Mouse (Mus musculus) ovary, adult 18-20 months (tissue): ENCODE measurements around the gene Atp1a1.
A peak's percentile ranks its signal among the peaks of the same experiment; 100 is the strongest.

ENCODE experiments used
- DNase-seq: peaks from one replicate; pipeline ENCODE4 v3.0.0; 2022; ENCODE audit warnings: low spot score, mixed read lengths

Gene Atp1a1

DNA sequence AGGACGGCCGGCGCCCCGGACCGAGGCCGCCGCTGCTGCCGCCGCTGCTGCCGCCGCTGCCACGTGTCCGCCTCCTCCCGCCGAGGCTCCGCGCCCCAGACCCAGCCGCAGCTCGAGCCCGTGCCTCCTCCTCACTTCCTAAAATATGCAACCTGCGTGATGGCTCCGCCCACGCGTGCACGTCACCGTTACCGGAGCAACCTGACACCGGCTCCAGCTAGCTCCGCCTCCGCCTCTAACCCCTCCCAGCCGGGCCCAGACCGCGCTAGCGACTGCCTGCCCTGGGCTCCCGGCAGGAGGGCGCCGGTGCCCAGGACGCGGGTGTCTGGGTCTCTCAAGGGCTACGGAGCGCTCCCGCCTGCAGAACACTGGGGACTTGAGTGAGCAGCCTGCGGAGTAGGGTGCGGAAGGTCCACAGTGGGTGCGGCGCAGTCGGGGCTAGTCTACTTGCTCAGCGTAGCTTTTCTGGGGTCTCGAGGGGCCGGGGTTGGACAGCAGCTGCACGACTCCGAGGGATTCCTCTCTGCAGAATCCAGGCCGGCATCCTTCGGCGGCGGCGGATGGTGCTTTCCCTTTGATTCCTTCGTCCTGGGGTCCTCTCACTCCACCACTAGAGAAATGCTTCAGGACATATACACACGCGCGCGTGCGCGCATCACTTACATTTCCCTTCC, at the start of gene Atp1a1:
TSS of gene Atp1a1 (minus strand) at position 135 of the 674 bp plus-strand sequence.
- peak; percentile 97 for DNase-seq

DNA sequence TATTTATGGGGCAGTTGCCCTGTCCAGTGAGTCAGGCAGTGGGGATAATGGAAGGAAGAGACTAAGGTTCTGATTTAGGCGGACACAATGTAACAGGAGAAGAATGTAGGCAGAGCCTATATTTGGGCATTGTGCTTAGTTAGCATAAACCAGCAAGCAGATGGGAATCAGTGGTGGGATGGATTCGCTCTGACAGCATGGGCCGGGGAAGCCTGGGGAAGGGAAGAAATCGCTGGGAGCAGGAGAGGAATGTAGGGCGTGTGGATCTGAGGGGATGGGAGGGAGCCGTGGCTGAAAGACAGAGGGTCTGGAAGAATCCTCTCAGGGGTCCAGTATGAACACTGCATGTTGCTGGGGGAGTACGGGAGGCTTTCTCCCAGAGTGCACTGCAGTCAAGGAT, 49.0 kb upstream of the Atp1a1 start:
- DNase-seq = no peak

DNA sequence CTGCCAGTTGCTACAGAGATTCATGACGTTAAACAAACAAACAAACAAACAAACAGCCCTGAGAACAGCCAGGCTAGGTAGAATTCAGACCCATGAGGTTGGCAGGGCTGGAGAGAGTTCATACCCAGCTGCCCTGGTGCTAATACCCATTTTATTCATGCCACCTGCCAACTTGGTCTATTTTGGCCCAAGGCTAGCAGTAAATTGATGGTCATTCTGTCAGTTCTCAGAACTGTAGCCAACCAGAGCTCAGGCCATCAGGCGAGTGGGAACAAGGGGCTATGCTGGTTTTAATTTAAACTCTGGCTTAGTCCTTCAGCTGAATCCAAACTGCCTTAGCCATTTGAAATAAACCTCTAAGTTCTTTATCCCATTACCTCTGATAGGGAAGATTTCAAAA, 48.5 kb upstream of the Atp1a1 start:
- no peak for DNase-seq

DNA sequence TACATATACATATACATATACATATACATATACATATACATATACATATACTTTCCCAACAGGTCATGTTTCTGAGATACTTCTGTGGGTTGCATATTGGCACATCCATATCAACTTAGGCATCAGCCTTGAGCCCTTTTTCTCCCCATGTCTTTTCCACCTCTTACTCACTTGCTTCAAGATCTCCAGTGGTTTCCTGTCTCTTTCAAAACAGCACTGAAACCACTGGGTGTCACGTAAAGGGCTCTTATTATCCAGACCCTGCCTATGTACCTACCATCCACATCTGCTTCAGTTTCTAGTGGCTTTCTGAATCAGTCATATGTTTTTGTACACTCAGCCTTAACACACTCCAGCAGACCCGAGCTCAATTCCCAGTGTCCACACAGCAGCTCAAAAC, 45.8 kb upstream of the Atp1a1 start:
- no peak for DNase-seq

DNA sequence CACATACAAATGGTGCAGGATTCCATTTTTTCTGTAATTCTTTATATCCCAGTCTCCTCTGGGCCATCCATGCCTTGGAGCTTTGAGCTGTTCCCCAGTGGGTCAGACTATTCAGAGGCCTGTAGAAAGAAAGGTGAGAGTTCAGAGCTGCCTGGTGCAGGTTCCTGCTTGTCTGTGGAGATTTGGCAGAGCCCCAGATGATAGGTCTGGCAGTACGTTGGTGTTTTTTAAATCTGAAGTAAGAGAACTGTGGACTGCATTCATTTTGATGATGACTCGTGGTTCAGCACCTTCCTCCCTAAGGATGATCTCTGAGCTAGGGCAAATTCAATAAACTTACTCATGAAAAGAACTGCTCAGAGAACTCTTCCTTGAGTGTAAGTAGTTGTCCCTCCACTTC, 44.8 kb upstream of the Atp1a1 start:
- DNase-seq = no peak

DNA sequence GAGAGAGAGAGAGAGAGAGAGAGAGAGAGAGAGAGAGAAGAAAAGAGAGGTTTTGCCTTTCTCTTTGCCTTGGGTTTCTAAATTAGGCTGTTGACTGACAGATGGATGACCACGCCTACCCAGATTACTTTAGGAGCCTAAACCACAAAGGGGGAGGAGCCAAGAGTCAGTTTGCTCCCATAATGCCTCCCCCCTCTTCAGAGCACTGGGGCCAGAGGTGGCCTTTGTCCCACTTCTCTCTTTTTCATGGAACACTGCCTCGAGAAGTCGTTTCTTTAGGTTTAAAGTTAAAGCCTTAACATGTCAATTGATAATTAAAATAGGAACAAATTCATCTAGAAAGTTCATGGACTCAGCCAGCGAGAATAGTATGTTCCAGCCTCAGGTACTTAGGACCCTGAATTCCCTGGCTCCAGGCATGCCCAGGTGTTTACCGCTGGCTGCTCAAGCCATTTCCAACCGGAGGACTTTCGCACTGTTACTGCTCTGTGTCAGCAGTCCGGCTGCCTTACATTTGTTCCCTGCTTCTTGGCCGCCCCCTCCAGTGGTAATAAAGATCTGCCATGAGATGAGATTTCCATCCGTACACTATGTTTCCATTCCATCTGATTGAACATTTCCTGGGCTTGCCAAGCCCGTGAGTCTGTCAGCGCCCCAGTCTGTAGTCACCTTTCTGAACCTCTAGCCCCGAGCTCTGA, 43.8 kb upstream of the Atp1a1 start:
- no peak for DNase-seq

DNA sequence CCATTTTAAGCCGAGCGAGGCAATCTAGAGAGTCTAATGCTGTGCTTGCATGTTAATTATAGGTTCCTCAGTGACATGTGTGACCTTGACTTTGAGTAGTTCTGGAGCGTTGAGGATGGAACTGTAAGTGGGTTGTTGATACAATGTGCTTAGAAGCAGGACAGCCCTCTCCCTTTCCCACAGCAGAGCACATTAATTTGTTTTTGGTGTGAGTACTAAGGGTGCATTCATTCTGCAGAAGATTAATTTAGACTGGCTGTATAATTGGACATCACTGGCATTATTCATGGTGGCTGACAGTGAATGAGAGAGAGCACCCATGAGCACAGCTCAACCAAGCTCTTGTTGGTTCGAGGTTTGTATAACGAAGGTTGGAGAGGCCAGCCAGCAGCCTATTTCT, 42.3 kb upstream of the Atp1a1 start:
- DNase-seq = no peak

DNA sequence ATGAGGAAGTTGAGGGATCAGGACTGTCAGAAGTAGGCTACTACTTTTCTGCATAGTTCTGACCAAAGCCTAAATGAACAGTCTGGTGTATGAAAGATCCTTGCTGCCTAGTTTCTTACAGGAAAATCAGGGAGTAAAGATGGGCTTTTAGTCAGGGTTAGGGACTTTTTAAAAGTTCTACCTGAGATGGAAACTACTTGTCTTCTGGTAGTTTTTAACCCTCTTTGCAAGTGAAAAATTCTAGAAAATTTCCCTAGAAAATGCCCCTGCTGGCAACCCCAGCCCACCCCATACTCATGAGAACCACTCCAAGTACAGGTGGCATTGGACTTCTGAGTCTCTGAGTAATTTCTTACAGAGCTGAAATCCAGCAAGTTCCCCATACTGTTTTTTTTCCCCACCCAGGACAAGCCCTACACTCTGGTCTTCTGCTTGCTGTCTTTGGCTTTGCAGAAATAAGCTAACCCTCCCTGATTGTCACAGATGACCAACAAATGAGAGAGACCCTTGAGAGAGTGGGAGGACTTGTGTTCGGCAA, 41.2 kb upstream of the Atp1a1 start:
- no peak for DNase-seq

DNA sequence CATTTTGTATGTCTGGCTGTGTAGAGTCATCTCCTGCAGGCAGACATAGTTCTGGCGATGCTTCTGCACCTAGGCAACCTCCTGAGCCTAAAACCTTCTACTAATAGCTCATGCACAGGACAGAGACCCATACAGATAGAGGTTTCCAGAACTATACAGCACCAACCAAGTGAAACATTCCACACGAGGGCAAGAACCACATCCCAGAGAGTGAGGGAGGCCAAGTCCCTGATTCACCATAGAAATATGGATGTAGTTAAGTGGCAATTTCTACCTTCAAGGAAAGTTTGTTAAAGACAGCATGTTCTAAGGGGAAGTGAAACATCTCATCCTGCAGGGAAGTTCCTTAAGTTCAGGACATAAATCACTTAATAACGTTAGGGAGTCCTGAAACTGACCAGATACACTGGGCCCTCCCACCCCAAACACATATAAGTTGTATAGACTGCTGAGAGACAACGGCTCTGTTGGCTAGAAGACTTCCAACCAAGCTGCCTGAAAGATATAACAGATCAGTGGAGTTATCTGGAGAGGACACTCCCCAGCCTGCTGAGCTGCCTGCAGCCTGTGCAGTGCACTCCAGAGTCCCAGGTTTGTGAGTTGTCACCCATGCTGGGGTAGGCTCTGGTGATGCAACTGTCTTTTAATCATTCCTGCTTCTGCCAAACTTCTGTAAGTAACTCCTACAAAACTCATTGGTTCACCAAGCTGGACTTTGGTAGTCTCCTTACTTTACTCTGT, 39.7 kb upstream of the Atp1a1 start:
- DNase-seq = no peak

DNA sequence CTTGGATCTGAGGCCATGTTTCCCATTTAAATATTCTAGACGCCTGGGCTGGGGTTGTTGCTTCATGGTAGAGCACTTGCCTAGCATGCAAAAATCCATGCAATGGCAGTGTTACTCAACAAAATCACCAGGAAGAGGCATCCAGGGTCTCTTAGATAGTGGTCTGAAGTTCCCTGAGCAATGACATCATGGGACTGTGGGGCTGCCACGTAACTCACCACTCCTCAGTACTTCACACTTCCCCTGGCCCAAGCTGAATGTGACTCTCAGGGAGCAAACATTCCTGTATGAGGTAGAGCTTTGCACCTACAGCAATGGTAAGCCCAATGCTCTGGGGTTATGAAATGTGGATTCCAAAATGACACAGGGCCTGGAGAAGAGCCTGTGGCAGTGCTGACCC, 38.8 kb upstream of the Atp1a1 start:
- no peak for DNase-seq

DNA sequence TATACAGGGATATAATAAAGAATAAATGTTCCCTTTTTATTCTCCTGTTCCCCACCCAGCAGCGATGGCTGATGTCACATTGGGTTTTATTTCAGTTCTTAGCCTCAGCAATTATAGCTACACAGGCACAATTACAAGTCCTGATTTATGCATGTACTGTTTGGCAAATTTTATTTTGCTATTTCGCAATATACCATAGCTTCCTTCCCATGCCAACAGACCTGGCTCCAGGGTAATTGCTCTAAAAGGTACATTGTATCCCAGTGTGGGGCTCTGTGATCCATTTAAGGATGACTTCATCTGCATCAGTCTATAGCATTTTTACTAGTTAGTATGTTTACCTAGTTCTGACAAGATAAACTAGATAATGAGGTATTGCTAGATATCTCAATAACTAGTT, 33.7 kb upstream of the Atp1a1 start:
- DNase-seq = no peak

DNA sequence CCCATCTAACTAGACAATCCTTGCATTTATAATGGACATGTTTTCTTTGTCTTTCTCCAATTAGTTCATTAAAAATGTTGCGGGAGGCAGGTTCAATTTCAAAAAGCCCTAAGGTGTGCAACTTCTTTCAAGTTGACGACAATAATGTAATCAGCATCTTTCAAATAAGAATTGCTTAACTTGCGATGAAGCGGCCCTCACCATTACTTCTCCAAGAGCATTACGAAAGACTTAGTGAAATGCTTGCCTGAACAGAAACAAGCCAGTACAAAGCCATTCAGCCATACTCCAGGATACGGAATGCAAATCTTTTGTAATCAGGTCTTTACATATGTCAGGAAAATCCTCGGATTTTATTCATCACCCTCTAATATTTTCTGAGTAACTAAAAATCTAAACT, 32.0 kb upstream of the Atp1a1 start:
- no peak for DNase-seq

DNA sequence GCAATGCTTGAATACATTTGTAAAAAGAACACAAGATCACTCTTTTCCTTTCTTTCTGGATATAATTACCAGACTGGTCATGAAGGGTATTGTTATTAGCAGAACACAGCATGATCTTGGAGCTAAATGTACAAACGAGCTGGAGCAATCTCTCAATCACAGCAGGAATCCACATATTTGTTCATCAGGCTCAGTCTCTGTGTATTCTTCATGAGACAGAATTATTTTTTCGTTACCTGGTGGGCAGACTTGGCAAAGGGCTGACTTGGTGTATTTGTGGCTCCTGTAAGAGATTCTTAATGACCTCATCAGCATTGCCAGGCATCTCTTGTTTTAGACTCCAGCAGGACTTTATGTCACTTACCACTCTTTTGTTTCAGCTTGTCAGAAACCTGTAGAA, 31.6 kb upstream of the Atp1a1 start:
- no peak for DNase-seq

DNA sequence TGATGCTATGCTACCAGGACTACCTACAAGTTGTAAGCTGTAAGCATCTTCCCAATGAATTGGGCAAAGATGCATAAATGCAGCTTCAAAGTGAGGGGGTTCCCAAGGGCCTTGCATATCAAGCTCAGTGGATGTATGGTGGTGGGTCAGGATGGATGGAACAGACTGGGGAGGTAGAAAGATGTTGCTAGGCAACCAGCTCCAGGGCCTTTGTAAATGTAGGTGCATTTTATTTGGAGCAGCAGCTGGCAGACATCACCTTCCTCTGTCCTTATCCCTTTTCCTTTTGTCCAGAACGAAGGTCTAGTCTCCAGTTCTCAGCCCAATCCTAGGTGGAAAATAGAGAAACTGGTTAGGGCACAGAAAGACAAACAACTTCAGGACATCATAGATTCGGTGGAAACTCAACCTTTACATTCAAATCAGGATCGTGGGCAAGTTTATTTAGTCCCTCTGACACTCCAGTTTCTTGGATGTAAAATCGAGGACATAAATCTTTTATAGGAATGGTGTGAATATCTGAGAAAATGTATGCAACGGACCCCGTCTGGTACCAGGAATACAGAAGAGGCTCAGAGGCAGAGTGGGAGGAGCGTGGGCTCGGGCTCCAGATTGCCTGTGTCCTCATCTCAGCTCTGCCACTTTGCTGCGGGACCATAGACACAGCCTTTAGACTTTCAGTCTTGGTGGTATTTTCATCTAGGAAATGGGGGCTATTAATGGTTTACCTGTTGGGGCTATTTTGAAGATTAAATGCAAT, 29.8 kb upstream of the Atp1a1 start:
- DNase-seq = no peak

DNA sequence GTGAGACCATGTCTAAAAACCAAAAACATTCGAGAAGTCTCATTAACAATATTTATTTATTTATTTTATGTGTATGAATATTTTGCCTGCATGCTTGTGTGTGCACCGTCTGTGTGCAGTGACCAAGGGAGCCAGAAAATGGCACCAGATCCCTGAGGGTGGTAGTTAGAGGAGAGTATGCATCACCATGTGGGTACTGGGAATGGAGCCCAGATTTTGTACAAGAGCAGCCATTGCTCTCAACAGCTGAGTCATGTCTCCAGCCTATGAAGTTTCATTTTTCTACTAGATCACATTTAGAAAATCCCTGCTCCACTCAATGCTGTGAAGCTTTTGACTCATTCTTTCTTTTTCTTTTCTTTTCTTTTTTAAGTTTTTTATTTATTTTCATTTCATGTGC, 23.8 kb upstream of the Atp1a1 start:
- no peak for DNase-seq

DNA sequence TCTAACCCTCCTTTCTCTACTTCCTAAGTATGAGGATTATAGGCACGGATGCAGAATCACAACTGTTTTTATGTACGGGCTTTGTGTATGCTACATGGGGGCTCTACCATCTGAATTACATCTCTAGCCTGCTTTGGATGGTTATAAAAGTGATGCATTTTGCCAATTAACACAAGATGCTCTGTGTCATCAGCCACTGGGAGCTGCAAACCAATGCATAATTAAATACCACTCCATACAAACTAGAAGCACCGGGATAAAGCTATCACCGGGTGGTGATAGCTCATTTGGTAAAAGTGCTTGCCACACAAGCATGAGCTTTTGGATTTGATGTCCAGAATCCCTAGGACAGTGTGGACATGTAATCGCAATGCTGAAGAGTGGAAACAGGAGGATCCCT, 19.8 kb upstream of the Atp1a1 start:
- no peak for DNase-seq

DNA sequence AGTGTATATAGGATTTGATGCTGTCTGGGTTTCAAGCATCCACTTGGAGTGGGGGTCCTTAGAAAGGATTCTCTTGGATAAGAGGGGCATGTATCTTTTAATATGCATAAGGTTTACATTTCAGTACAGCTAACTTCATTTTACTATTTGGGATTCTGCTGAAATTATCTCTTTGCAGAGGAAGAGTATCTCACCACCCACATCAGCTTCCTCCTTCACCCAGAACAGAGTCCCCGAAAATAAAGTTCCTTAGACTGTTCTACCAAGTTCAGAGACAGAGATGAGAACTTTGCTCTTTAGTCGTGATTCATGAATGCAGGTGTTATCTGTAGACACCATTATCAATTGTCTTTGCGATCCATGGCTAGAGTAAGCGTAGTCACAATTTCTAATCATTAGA, 14.5 kb upstream of the Atp1a1 start:
- no peak for DNase-seq

DNA sequence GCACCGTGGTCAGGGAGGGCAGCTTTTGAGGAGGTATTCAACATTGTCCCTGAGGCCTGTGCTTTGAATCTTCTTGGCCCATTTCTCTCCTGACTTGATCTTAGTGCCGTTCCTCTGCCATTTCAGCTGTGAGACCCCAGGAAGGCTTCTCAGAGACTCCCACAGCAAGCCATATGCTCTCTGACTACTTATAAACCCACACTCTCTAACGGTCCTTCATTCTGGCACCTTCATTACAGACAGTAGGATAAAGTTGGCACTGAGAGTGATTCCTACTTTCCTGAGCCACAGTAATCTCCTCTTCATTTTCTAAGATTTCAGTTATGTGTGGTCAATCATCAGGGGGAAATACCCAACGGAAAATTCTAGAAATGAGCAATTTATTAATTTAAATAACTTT, 14.0 kb upstream of the Atp1a1 start:
- DNase-seq = no peak

DNA sequence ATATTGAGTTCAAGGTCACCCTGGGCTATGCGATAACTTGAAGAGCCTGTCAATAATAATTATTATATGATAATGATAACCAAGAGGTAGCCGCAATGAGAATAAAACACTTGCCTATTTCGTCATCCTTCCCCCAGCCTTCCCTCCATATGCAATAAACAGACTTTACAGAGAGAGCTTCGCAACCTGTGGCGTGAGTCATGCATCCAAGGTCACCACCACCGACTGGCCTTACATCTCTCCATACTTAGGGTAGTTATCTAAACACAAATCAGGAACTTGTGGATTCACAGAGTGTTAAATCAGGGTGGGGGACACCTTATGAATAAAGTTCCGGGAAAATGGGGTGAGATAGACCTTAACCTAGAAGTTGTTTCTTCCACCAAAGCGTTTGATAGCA, 13.0 kb upstream of the Atp1a1 start:
- DNase-seq = no peak

DNA sequence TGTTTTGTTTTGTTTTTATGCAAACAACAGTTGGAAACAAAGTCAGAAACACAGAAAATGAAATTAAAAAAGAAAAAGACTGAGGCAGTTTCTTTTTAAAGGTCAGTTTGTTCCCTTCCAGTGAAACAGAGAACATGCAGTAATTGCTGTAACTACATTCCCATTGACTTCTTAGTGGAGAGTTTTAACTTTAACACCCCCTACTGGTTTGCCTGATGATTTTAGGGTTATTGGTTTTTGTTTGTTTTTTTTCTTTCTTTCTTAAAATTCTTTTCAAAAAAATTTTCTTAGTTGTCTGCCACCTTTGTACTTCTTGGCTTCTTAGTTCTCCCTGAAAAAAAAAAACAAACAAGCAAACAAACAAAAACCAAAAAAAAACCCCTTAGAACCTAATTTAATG, 12.5 kb upstream of the Atp1a1 start:
- DNase-seq = no peak

DNA sequence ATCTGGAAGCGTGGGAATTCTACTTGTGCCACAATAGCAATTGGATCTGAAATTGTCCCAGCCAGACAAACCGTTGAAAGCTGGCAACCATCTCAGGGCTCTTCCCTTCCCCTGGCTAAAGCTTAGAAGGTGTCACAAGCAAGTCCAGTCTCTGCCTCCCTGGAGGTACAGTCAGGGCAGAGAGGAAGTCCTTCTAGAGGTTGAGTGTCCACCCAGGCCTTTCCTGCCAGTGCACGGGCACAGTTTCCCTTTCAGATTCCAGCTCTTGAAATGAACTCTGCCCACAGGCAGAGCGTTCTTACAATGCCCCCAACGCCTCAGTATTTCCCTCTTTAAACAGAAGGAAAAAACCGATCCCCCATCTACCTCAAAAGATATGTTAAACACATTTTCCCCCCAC, 11.4 kb upstream of the Atp1a1 start:
- no peak for DNase-seq

DNA sequence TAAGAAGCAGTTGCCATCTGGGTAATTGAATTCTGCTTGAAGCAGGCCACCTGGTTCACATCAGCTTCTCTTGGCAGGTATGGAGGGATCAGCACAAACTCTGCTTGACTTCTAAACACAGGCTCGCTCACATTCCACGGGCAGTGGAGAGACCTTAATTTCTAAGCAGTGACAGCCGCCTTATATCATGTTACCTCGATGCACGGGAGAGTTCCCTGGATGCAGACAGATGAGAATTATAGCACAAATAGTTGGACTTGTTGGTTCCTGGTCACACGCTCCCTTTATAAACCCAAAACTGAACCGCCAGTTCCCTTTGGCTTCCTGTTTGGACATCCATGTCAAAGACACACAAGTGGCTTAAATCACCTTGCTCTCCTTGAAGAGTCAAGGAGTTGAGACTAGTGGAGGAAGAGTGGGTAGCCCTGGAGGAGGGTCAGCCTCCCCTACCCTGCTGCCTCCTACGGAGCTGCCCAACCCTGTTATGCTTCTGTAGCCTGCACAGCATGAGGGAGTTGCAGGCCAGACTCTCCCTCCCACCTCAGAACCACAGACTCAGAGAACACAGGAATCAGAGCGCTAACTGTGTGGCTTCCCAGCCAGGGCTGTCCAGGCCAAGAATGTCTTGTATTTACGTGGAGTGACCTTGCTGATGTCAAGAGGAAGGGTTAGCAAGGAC, 7.5 kb upstream of the Atp1a1 start:
- no peak for DNase-seq
